Mouse (Mus musculus) 3T3-L1 (cell line): ENCODE data around the gene Abcf3.

Experiments
- DNase-seq: peaks from one replicate; pipeline ENCODE4 v3.0.0-alpha.2; 2015; ENCODE audit warnings: low read depth, low spot score

The Abcf3 gene

GRCm38 (mm10) chr16:20548096-20548948 lies at the start of gene Abcf3:
Gene Abcf3, plus strand, starts transcription at chr16:20548577.
- peak; percentile 100 for DNase-seq

- peak; percentile 96 for DNase-seq
Measured at GRCm38 (mm10) chr16:20498677-20499475, 49.5 kb upstream of the Abcf3 start, which contains the start of gene Eif2b5. Gene Eif2b5, plus strand, starts transcription at chr16:20498817.

- DNase-seq = no peak
Measured at GRCm38 (mm10) chr16:20506000-20506399, 42.4 kb upstream of the Abcf3 start.

DNA sequence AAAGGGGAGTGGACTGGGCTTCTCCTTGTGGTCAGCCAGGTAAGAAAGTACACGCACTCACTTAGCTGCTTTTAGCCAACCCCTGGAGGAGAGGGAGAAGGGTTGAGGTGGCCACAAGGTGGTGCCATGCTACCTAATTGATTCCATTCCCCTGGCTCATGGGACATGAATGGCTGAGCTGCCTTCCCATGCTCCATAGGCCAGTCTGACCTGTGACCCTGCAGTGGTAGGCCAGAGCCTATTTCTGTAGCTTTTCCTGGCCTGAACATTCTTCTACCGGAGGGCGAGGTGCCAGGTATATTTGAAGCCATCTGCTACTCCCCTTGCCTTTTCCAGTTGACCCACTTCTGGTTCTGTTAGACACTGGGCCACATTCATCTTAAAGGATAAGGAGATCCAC lies 39.0 kb upstream of the Abcf3 start:
- DNase-seq = peak; percentile 71

DNA sequence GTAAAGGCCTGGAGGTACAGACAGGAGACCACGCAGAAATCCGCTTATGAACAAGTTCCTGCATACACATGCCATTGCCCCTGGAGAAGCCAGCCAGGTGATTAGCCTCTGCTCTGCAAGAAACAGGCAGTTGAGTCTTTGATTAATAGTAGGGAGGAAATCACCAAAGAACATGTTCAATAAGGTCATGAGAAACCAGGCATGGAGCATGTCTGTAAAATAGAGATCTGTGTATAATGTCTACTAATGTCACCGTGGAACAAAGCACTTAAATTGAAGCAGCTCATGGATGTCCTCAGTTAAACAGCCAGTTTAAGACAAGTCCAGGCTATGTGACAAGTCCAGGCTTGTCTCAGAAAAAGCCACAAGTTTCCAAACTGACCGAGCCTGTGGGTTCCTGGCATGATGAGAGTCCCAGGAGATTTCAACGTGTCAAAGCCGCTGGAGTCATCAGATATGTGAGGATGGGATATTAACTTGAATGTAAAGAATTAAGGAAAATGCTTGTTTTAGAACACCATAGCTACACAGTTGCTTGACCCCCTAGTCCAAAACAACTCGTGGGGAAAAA lies 37.0 kb upstream of the Abcf3 start:
- no peak for DNase-seq

DNA sequence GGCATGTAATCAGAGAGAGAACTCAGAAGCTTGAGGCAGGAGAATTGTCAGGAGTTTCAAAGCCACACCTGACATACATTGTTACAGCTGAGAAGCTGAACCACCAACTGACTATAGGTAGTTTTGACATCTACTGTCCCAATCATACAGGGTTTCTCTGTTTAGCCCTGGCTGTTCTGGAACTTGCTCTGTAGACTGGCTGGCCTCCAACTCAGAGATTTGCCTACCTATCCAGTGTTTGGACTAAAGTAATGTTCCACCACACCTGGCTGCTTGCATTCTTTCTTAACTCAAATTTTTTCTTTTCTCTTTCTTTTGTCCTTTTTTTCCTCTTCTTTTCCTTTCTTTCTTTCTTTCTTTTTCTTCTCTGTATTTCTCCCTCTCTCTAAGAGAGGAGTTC lies 32.3 kb upstream of the Abcf3 start:
- no peak for DNase-seq

DNA sequence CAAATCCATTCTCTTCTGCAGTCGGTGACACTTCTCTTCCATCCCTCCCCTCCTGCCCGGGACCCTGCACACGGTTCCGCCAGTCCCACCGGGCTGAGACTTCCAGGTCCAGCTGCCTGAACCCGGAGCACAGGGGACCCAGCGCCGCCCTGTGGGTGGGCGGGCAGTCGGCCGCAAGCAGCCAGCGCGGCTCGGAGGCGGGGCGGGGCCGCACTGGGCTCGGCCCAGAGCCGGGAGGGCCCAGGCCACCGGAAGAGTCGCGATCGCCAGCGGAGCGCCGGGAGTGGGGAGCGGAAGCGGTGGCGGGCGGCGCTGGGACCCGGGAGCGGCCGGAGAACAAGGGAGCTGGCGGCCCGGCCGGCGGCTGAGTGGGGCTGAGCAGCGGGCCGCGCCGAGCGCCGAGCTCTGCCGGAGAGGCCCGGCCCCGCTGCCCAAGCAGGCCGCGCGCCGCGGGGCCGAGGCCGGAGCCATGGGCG lies 31.6 kb upstream of the Abcf3 start, which contains the start of gene Dvl3:
Dvl3 (plus strand) TSS at position 257 of the 476 bp plus-strand sequence.
- peak; percentile 86 for DNase-seq

GRCm38 (mm10) chr16:20517216-20517615 lies 31.2 kb upstream of the Abcf3 start:
- DNase-seq = peak; percentile 33

DNA sequence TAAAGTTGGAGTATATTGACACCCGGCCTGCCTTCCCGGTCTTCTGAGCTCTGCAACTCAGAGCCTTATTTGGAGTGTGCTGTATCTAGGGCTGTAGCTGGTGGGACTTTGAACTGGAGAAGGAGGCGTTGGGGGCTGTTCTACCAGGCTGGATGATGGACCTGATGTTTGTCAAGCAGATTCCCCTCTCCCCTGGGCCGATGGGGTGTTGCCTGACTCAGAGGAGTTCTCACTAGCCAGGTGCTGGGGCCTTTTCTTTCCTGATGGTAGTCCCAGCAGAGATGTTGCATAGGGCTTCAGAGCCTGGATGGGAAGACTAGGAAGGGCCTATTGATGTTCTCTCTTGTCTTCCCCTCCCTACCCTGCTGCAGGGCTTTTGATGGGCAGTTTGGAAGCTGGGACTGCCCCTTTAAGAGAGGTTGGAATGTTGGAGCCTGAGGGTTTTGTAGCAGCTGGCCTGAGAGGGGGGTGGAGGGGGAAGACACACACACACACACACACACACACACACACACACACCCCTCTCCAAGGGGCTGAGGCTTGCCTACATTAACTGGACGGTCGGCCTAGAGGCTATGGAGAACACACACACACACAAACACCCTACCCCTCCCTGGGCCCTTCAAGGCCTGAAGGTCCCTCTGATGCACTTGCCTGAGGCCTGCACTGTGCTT lies 30.5 kb upstream of the Abcf3 start:
- DNase-seq = peak; percentile 76

DNA sequence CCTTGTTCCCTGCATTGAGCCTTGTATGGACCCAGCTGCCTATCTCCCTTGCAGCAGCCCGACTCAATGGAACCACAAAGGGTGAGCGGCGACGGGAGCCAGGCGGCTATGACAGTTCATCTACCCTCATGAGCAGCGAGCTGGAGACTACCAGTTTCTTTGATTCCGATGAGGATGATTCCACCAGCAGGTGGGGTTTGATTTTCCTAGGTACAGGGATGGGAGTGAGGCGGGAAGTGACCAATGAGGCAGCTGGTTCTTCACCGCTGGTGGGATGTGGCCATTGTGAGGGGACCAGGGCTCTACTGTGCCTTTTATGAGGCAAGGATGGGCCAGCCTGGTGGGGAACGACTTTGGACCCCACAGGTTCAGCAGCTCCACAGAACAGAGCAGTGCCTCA lies 24.5 kb upstream of the Abcf3 start:
- DNase-seq = no peak

DNA sequence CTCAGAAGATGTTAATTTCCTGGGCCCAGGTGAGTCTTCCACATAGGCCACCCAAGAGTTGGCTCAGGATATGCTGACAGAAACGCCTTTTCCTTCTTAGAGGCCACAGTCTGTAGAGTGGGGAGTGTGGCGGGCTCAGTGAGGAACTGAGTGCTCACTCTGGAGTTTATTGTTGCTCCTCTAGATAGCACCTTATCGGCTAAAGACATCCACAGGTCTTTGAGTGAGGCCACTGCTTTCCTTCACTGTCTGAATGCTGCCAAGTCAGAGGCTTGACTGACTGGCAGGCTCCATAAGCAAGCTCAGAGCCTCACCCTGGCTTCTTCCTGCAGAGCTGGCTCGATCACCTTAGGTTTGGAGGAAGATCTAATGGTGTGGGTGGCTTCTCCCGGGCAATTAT lies 19.6 kb upstream of the Abcf3 start:
- no peak for DNase-seq

- no peak for DNase-seq
Measured at GRCm38 (mm10) chr16:20529375-20529774, 19.0 kb upstream of the Abcf3 start.

- no peak for DNase-seq
Measured at GRCm38 (mm10) chr16:20530941-20531340, 17.4 kb upstream of the Abcf3 start.

- DNase-seq = no peak
Measured at GRCm38 (mm10) chr16:20534617-20535295, 13.6 kb upstream of the Abcf3 start.

GRCm38 (mm10) chr16:20535296-20536080 lies 12.9 kb upstream of the Abcf3 start, which contains the start of gene Ap2m1:
Gene Ap2m1, plus strand, starts transcription at chr16:20535478.
- DNase-seq = peak; percentile 100

DNA sequence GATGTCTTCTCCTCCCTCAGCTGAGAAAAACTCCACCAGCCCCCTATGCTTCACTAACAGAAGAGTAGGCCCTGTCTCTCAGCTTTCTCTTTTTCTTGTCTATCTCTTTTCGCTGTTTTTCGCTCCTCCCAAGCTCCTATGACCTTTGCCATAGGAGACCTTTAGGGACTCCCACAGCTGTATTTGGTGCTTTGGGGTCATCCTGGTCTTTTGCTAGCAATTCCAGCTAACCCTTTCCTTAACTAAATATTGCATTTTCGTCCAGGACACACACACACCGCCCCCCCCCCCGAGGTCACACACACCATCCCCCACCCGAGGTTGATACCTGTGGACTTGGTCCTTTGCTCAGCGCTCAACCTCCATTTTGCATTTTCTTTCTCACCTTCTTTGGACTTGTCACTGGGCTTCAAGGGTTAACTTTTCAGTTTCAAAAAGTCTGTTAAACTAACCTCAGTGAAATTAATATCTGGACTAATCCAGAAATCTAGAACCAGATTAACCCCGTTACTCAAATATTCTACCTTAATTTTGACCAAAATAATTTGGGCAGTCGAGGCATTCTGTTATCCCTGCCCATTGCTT lies 12.2 kb upstream of the Abcf3 start:
- DNase-seq = peak; percentile 23

DNA sequence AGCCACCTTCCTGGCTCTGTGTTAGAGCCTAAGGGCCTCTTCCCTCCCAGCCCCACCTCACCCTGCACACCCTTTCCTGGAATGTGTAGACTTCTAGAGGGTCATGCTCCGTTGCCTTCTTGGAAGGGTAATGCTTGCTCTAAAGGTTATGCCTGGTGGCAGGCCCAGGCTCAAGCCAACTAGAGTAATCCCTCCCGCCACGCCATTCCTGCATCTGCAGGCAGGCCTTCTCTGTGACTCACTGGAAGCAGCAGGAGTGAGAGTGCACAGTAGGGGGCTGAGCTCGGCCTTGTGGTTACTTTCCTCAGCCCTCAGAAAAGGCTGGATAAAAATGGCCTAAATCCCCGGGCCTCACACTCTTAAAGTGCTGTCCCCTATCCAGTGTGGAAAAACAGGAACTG lies 11.3 kb upstream of the Abcf3 start:
- DNase-seq = peak; percentile 86

DNA sequence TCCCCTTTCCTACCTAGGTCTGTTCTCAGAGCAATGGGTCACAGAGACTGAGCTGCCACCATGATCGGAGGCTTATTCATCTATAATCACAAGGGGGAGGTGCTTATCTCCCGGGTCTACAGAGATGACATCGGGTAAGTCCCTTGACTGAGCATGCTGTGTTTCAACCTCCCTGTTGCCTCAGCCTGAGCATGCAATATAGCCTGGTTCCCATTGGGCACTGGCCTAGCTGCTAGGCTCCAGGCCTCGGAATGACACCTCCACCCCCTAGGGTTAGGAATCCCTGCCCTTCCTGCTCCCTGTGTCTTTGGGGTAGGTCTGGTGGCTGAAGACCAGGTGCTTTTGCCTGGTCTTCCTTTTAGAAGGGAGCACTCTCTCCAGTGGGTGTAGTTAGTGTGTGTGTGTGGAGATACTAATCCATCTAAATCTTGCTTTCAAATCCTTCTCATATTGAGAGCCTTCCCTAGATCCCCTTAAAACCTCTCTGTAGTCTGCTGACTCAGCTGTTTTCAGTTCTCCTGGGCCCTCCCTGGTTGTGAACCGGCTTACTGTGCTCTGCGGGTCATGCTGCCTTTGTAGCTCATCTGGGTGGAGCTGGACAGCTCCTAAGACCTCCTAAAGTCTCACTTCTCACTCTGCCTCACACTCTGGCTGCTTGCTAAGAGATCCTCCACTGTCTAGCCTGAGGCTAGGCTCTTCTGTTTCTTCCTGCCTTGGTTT lies 10.6 kb upstream of the Abcf3 start:
- DNase-seq = peak; percentile 55

DNA sequence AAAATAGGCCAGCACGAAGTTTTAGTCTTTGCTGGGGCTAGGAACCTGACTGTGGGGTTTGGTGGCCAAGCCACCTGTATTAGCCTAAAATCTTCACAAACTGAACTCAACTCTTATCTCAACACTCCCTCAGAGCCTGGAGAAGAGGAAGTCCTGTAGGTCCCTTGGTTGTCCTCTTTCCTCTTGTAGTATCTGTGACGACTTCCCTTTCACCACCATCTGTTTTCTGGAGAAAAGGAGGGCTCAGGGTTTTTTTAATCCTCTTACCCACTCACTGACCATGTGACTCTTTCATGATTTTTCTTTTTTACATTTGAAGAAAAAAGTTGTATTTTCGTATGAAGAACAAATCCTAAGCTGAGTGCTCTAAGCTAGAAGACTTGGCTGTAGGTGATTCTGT lies 8.7 kb upstream of the Abcf3 start:
- DNase-seq = no peak
